Mouse (Mus musculus): ENCODE data around the gene Zfand3. TPM values are rescaled to one million over a fixed set of nuclear protein-coding genes. Genes with fewer than 3 reads are reported as not detected.

The Zfand3 gene
- polyA plus RNA-seq, 1 experiment from 2014 or later, result 58.4 TPM

DNA sequence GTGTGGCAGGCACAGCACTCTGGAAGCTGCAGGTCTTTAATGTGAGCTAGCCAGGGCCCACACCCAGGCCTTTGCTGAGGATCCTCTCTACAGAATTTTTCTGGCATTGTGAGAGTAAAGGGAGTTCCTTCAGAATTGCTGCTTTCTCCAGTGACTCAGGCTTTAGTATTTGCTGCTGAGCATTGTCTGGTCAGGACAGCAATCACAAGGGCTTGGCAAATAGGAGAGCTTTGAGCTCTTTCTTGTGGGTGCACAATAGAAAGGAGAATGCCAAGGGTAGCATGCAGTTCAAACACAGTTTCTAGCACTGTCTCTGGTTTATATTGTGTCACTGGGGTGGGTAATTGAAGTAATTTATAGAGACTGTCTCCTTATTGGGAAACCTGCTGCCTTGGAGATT lies 3.9 kb downstream of the Zfand3 start:
- peaks cover 37% of the 10 kb centered on the region for H3K4me1 ChIP-seq (replicated peaks; ENCODE audit: control insufficient read depth, insufficient read depth, low read length)
- H3K4me2 ChIP-seq (ENCODE audit: low read length), result peak overlapping the region; percentile 11; the same call in 1 of the 2 replicates
- H3K27me3 ChIP-seq (replicated peaks; ENCODE audit: control insufficient read depth, insufficient read depth, low read length), result no peaks in the 10 kb centered on the region
- no peak overlapping the region for H3K4me3 ChIP-seq (replicated peaks; ENCODE audit: low read length)
- H3K9ac ChIP-seq (replicated peaks; ENCODE audit: low read depth, low read length), result no peak overlapping the region
- ATAC-seq, result no peak
- H3K36me3 ChIP-seq (ENCODE audit: control insufficient read depth, insufficient read depth), result no peaks in the 10 kb centered on the region
- H3K9me3 ChIP-seq (ENCODE audit: control insufficient read depth, low read length), result no peaks in the 10 kb centered on the region
- H3K27ac ChIP-seq (ENCODE audit: low read length), result no peak overlapping the region

- Histone ChIP-seq H3K4me3 (replicated peaks; ENCODE audit: low read length) (no peak overlapping the region), H3K4me1 (replicated peaks; ENCODE audit: control insufficient read depth, insufficient read depth, low read length) (peaks cover 7% of the 10 kb centered on the region), H3K9me3 (ENCODE audit: control insufficient read depth, low read length) (no peaks in the 10 kb centered on the region), H3K36me3 (ENCODE audit: control insufficient read depth, insufficient read depth) (no peaks in the 10 kb centered on the region), H3K27me3 (replicated peaks; ENCODE audit: control insufficient read depth, insufficient read depth, low read length) (no peaks in the 10 kb centered on the region), H3K9ac (replicated peaks; ENCODE audit: low read depth, low read length) (no peak overlapping the region), H3K27ac (ENCODE audit: low read length) (no peak overlapping the region), H3K4me2 (ENCODE audit: low read length) (no peak overlapping the region)
- 93% methylated on average over 4 of the region's 4 CpGs for WGBS
- ATAC-seq, result no peak
Measured at GRCm38 (mm10) chr17:30014660-30015059, 10.1 kb downstream of the Zfand3 start.

GRCm38 (mm10) chr17:30018927-30019610 lies 14.5 kb downstream of the Zfand3 start:
- no peak overlapping the region for H3K4me2 ChIP-seq (ENCODE audit: low read length)
- 81% methylated on average over 12 of the region's 12 CpGs for WGBS
- ATAC-seq, result no peak
- H3K27ac ChIP-seq (ENCODE audit: low read length), result no peak overlapping the region
- no peak overlapping the region for H3K9ac ChIP-seq (replicated peaks; ENCODE audit: low read depth, low read length)
- peaks cover 11% of the 10 kb centered on the region for H3K4me1 ChIP-seq (replicated peaks; ENCODE audit: control insufficient read depth, insufficient read depth, low read length)
- no peaks in the 10 kb centered on the region for H3K36me3 ChIP-seq (ENCODE audit: control insufficient read depth, insufficient read depth)
- no peaks in the 10 kb centered on the region for H3K27me3 ChIP-seq (replicated peaks; ENCODE audit: control insufficient read depth, insufficient read depth, low read length)
- no peak overlapping the region for H3K4me3 ChIP-seq (replicated peaks; ENCODE audit: low read length)
- no peaks in the 10 kb centered on the region for H3K9me3 ChIP-seq (ENCODE audit: control insufficient read depth, low read length)

DNA sequence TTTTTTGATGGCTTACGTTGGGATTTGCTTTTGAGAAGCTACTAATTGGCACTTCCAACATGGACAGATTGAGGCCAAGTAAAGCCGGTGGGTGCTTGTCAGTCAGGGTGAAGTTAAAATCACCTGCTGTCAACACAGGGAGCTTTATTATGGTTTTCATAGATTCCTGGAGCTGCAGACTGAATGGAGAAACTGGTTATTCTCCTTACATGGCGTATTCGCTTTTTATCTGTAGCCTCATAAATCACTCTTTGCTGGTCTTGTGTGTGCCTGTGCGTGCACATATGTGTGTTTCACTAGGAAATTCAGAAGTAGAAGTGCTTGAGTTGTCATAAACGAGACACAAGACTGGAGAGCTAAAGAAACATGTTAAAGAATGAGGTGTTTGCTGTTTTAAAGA lies 15.4 kb downstream of the Zfand3 start:
- Histone ChIP-seq H3K4me2 (ENCODE audit: low read length) (no peak overlapping the region), H3K27me3 (replicated peaks; ENCODE audit: control insufficient read depth, insufficient read depth, low read length) (no peaks in the 10 kb centered on the region), H3K4me1 (replicated peaks; ENCODE audit: control insufficient read depth, insufficient read depth, low read length) (peaks cover 11% of the 10 kb centered on the region), H3K4me3 (replicated peaks; ENCODE audit: low read length) (no peak overlapping the region), H3K9me3 (ENCODE audit: control insufficient read depth, low read length) (no peaks in the 10 kb centered on the region), H3K9ac (replicated peaks; ENCODE audit: low read depth, low read length) (no peak overlapping the region), H3K36me3 (ENCODE audit: control insufficient read depth, insufficient read depth) (no peaks in the 10 kb centered on the region), H3K27ac (ENCODE audit: low read length) (no peak overlapping the region)
- 60% methylated on average over 6 of the region's 6 CpGs for WGBS
- no peak for ATAC-seq

- no peaks in the 10 kb centered on the region for H3K9me3 ChIP-seq (ENCODE audit: control insufficient read depth, low read length)
- 64% methylated on average over 5 of the region's 5 CpGs for WGBS
- H3K4me1 ChIP-seq (replicated peaks; ENCODE audit: control insufficient read depth, insufficient read depth, low read length), result peaks cover 39% of the 10 kb centered on the region
- no peaks in the 10 kb centered on the region for H3K36me3 ChIP-seq (ENCODE audit: control insufficient read depth, insufficient read depth)
- no peak overlapping the region for H3K9ac ChIP-seq (replicated peaks; ENCODE audit: low read depth, low read length)
- ATAC-seq, result no peak
- H3K4me3 ChIP-seq (replicated peaks; ENCODE audit: low read length), result no peak overlapping the region
- no peak overlapping the region for H3K4me2 ChIP-seq (ENCODE audit: low read length)
- H3K27ac ChIP-seq (ENCODE audit: low read length), result no peak overlapping the region
- H3K27me3 ChIP-seq (replicated peaks; ENCODE audit: control insufficient read depth, insufficient read depth, low read length), result no peaks in the 10 kb centered on the region
Measured at GRCm38 (mm10) chr17:30024651-30025050, 20.1 kb downstream of the Zfand3 start.

DNA sequence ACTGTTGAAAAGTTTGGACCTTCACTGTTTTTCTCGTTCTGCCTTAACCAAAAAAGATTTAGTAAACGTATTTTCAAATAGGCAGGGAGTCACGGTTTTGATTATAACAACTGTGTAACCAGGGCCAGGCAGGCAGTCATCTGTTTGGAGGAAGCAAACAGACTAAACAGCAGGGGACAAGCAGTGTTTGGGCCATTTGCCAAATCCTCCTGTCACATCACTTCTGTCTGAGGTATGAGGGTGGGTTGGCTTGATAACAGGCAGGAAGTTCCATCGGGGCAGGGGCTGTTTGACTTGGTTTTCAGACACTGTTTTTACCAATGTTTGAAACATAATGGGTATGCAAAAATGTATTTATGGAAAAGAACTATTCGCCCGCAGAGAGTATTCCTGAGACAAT lies 22.1 kb downstream of the Zfand3 start:
- ATAC-seq, result no peak
- WGBS, result 17% methylated on average over 6 of the region's 6 CpGs

DNA sequence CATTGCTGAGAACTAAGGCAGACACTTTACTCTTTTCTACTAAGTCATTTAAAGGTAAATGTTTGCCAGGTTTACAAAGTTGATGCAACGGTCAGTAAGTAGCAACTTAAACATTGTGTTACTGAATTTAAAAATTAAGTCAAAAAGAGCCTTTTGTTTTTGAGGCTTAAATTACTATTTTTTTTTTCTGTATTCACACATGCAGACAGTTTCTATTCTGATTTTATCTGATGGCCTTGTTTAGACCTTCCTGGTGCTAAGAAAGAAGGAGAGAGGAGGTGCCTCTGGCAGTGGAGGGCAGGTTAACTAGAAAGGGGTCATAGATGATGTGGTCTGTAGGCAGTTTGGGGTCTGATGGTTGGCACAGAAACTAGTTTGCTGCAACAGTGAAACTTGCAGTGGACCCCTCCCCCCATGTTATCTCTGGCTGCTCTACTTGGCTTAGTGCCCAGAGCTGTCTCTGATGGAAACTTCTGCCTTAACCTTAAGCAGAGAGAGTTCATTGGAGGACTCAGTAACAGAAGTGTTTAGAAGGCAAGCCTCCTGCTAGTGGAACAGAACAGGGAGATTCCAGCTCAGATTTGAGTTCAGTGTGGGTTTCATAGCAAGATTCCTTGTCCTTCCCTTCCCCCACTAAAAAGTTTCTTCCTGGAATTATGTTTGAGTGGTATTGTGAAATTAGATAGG lies 23.0 kb downstream of the Zfand3 start:
- Histone ChIP-seq H3K9me3 (ENCODE audit: control insufficient read depth, low read length) (no peaks in the 10 kb centered on the region), H3K36me3 (ENCODE audit: control insufficient read depth, insufficient read depth) (no peaks in the 10 kb centered on the region), H3K4me1 (replicated peaks; ENCODE audit: control insufficient read depth, insufficient read depth, low read length) (peaks cover 35% of the 10 kb centered on the region), H3K4me3 (replicated peaks; ENCODE audit: low read length) (no peak overlapping the region), H3K27me3 (replicated peaks; ENCODE audit: control insufficient read depth, insufficient read depth, low read length) (no peaks in the 10 kb centered on the region), H3K4me2 (ENCODE audit: low read length) (no peak overlapping the region), H3K9ac (replicated peaks; ENCODE audit: low read depth, low read length) (no peak overlapping the region), H3K27ac (ENCODE audit: low read length) (0 out of 2 replicates have a peak overlapping the region, but pooled peaks have one; percentile 14)
- ATAC-seq, result no peak
- WGBS, result 63% methylated on average over 1 of the region's 1 CpGs

More for the DNA sequence above, 22.1 kb downstream of the Zfand3 start:
- H3K27me3 ChIP-seq (replicated peaks; ENCODE audit: control insufficient read depth, insufficient read depth, low read length), result no peaks in the 10 kb centered on the region
- peaks cover 35% of the 10 kb centered on the region for H3K4me1 ChIP-seq (replicated peaks; ENCODE audit: control insufficient read depth, insufficient read depth, low read length)
- no peaks in the 10 kb centered on the region for H3K36me3 ChIP-seq (ENCODE audit: control insufficient read depth, insufficient read depth)
- H3K9me3 ChIP-seq (ENCODE audit: control insufficient read depth, low read length), result no peaks in the 10 kb centered on the region
- H3K4me3 ChIP-seq (replicated peaks; ENCODE audit: low read length), result no peak overlapping the region
- no peak overlapping the region for H3K4me2 ChIP-seq (ENCODE audit: low read length)
- H3K9ac ChIP-seq (replicated peaks; ENCODE audit: low read depth, low read length), result no peak overlapping the region
- no peak overlapping the region for H3K27ac ChIP-seq (ENCODE audit: low read length)

DNA sequence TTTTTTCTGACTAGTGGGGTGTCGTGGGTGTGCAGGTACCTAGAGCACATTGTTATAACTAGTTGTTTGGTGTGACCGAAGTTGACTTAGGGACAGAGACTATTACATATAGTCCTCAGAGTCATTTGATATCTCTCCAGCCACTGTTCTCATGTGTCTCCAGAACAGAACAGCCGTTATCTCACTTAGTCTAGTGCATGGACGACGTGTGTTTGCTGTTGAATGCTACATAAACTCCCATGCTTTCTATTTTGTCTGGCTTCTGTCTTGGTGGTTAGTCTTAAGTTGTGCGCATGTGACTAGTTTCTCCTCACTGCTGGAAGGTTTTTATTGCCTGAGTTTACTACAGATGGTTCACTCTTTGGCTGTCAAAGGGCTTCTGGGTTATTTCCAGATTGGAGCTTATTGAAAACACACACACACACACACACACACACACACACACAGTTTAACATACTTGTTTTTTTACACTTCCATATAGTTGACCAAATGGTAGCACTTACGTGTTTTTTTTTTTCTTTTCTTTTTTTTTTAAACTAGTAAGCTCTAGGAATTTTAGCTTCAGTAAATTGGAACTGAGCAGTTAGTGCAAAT lies 25.2 kb downstream of the Zfand3 start:
- 70% methylated on average over 7 of the region's 7 CpGs for WGBS
- Histone ChIP-seq H3K4me1 (replicated peaks; ENCODE audit: control insufficient read depth, insufficient read depth, low read length) (peaks cover 35% of the 10 kb centered on the region), H3K9me3 (ENCODE audit: control insufficient read depth, low read length) (no peaks in the 10 kb centered on the region), H3K4me2 (ENCODE audit: low read length) (no peak overlapping the region), H3K36me3 (ENCODE audit: control insufficient read depth, insufficient read depth) (no peaks in the 10 kb centered on the region), H3K27me3 (replicated peaks; ENCODE audit: control insufficient read depth, insufficient read depth, low read length) (no peaks in the 10 kb centered on the region), H3K9ac (replicated peaks; ENCODE audit: low read depth, low read length) (no peak overlapping the region), H3K4me3 (replicated peaks; ENCODE audit: low read length) (no peak overlapping the region), H3K27ac (ENCODE audit: low read length) (no peak overlapping the region)
- no peak for ATAC-seq

GRCm38 (mm10) chr17:30032796-30033195 lies 28.3 kb downstream of the Zfand3 start:
- H3K4me3 ChIP-seq (replicated peaks; ENCODE audit: low read length), result no peak overlapping the region
- no peak overlapping the region for H3K4me2 ChIP-seq (ENCODE audit: low read length)
- ATAC-seq, result no peak
- H3K9me3 ChIP-seq (ENCODE audit: control insufficient read depth, low read length), result no peaks in the 10 kb centered on the region
- no peaks in the 10 kb centered on the region for H3K27me3 ChIP-seq (replicated peaks; ENCODE audit: control insufficient read depth, insufficient read depth, low read length)
- peaks cover 19% of the 10 kb centered on the region for H3K4me1 ChIP-seq (replicated peaks; ENCODE audit: control insufficient read depth, insufficient read depth, low read length)
- WGBS, result 95% methylated on average over 4 of the region's 4 CpGs
- H3K27ac ChIP-seq (ENCODE audit: low read length), result no peak overlapping the region
- no peak overlapping the region for H3K9ac ChIP-seq (replicated peaks; ENCODE audit: low read depth, low read length)
- no peaks in the 10 kb centered on the region for H3K36me3 ChIP-seq (ENCODE audit: control insufficient read depth, insufficient read depth)
